Mouse (Mus musculus) activated CD4-positive, CD25-positive, alpha-beta regulatory T cell, adult 4 months (primary cell): Measurements from ENCODE around the gene Dusp2. TPM values are rescaled to one million over a fixed set of nuclear protein-coding genes. Genes with fewer than 3 reads are reported as not detected.

Experiments
- ATAC-seq: one replicate; pipeline ENCODE4 v1.8.0; 2017
- polyA plus RNA-seq, 2 experiments: library from polyadenylated mRNA; unstranded; fragments of 100-300 nt; shearing (Covaris generic); gene quantifications; one replicate each; pipeline ENCODE4 v1.2.1; 2017

The Dusp2 gene
- polyA plus RNA-seq, 2 experiments from 2014 or later: 18.6 to 38.6 TPM

- peak; percentile 51 for ATAC-seq
These were observed 11.5 kb upstream of the Dusp2 start for GRCm38 (mm10) chr2:127324456-127324855.

DNA sequence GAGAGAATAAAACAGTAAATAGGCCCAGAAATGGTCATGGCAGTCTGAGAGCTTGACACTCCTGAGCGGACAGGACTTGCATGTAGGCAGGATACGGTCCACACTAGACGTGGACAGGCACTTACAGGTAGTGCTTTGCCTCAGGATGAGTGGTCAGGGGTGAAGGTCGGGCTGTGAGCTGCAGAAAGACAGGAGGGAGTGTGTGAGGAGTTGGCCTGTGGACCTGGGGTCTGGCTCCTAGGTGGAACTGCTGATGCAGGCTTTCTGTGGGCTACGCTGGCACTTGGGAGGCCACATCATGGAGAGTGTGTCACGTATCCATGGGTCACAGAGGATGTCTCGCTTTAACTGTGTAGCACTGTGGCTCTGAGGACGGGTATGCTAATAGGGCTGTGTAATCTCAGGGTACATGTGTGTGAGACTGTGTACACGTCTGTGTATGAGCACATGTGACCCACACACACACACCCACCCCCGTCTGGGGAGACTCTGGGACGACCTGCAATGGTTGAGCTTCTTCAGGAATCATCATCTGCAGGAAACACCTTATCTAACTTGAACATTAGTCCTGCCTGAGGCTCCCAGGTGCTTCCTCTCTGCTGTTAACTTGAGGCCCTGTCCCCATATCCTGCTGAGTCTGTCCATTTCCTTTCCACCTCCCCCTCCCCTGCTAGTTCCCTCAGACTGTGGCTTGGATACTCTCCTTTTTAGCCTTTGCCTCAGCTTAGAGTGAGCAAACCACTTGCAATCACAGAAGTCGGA, 7.7 kb upstream of the Dusp2 start:
- ATAC-seq: peak; percentile 40

DNA sequence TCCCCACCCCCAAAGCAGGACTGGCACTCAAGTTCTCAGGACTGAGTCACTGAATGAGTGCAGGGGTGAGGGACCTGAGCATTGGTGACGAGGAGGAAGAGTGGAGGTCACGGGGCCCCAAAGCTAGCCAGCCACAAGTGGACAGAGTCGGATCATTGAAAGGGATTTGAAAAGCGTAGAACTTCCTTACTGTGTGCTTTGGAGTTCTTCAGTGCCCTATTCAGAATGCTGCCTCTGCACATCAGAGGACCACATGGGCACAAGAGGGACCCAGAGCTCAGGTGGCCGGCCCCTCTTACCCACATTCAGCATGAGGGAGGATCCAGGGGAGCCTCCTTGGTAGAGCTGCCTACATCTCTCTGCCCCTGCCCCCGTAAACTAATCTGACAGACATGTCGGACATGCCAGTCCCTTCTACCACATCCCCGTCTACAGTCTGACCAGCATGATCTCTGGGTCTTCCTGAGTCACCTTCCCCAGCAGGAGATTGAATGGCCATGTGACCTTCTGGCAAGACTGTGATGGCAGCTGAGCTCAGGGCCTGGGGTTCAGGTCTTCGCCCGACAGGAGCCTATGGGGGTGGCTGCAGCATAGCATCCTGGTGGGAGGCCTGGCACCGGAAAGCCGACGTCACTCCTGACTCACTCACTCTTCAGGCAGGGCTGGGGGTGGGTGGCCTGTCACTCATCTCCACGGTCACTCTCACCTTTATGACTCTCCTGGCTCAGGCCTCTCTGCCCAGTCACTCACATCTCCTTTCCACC, 3.0 kb upstream of the Dusp2 start:
- peak; percentile 31 for ATAC-seq

- peak; percentile 32 for ATAC-seq
These were observed 1.9 kb upstream of the Dusp2 start for GRCm38 (mm10) chr2:127333945-127334603.

DNA sequence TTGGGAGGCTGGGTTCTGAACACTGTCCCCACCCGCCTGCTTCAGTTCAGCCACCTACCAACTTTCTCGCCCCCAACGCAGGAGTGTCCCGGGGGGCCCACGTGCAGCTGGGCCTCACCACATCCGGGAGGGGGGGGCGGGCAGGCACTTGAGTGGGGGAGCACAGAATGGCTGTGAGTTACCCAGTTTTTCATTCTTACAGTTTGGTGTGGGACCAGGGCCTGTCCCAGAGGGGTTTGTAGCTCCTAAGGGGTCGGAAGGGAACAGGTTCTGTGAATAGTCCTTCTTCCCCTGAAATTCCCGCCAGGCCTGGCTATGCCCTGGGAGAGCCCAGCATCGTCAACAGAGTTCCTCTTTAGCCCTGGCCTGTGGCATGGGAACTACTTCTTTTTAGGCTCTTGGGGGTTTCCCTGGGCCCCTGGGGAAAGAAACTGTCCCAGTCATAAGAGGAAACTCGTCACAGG, 849 bp upstream of the Dusp2 start:
- ATAC-seq: peak; percentile 3

DNA sequence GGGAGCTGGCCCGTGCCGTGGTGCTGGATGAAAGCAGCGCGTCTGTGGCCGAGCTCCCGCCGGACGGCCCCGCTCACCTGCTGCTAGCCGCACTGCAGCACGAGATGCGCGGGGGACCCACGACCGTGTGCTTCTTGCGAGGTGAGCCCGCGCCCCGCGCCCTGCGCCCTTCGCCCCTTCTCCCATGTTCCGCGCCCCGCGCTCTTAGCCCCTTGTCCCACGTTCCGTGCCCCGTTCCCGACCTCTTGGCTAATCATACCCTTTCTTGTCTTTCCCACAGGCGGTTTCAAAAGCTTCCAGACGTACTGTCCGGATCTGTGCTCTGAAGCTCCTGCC, 506 bp downstream of the Dusp2 start:
- no peak for ATAC-seq

- no peak for ATAC-seq
These were observed 926 bp downstream of the Dusp2 start for GRCm38 (mm10) chr2:127336885-127337284.

DNA sequence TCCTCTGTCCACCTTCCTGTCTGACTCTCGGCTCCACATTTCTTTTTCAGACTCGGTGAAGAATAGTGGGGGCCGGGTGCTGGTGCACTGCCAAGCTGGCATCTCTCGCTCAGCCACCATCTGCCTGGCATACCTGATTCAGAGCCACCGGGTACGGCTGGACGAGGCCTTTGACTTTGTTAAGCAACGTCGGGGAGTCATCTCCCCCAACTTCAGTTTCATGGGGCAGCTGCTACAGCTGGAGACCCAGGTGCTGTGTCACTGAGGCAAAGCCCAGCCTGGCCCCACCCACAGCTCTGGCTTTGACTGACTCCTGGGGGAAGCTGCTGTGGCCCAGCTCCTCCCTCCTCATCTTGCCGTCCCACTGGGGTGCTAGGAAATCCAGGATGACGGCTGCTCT, 1.6 kb downstream of the Dusp2 start:
- no peak for ATAC-seq

- no peak for ATAC-seq
These were observed 2.1 kb downstream of the Dusp2 start for GRCm38 (mm10) chr2:127338012-127338411.

DNA sequence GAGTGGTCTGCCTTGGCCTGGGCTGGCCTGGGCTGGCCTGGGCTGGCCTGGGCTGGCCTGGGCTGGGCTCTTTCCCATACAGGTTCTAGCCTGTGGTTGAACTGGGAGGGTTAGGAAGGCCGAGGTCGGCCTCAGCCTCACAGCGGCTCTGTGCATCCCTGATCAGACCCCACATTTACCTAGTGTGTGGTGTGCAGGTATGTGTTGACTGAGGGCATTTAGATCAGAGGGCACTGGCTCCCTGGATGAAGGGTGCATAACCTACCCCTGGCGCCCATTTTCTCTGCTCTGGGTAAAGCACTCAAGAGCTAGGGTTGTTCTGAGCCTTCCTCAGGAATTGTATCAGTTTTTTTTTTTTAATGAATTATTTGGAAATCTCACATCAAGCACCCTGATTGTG, 2.5 kb downstream of the Dusp2 start, which contains the start of gene Astl:
Gene Astl, plus strand, starts transcription at position 224 of the 400 bp plus-strand sequence.
- ATAC-seq: no peak

DNA sequence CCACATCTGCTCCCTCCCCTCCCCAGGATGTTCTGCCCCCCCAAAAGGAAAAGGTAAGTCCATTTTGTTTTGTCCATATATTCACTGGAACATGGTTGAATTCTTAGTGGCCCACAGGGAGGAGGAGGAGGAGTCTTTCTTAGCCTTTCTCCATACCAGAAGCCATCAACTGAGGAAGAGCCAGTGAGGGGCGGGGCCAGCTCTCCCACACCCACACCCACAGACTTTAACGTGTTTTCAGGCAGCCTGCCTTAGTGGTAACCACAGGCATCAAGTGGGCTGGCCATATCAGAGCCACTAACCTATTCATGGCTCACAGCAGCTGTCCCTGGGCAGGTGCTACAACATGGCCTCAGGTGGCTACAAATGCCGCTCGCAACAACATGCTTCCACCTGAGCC, 2.9 kb downstream of the Dusp2 start:
- peak; percentile 26 for ATAC-seq

DNA sequence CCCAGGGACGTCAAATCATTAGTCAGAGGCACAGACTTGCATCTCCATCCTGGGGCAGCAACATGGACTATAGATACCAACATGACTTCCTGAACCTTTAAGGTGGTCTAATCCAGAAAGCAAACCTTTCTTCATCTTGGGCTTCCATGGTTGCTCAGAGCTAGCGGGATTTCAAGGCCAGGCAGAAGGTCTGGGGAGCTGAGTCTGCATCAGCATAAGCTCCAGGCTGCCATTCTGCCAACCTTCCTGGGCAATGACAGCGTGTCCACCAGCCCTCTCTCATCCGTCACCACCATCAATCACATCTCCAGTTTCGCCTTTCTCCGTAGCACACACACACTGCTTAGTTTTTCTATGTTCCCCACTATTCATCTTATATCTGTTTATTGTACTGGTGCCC, 3.3 kb downstream of the Dusp2 start:
- ATAC-seq: no peak

GRCm38 (mm10) chr2:127341159-127341558, 5.2 kb downstream of the Dusp2 start:
- ATAC-seq: no peak

GRCm38 (mm10) chr2:127346334-127346733, 10.4 kb downstream of the Dusp2 start:
- ATAC-seq: no peak

- no peak for ATAC-seq
These were observed 11.4 kb downstream of the Dusp2 start for GRCm38 (mm10) chr2:127347147-127347985.

GRCm38 (mm10) chr2:127353881-127354280, 17.9 kb downstream of the Dusp2 start:
- no peak for ATAC-seq

- ATAC-seq: peak; percentile 23
These were observed 26.7 kb downstream of the Dusp2 start, which contains the start of gene Adra2b for GRCm38 (mm10) chr2:127362459-127363281. Adra2b (plus strand) TSS chr2:127363208.

DNA sequence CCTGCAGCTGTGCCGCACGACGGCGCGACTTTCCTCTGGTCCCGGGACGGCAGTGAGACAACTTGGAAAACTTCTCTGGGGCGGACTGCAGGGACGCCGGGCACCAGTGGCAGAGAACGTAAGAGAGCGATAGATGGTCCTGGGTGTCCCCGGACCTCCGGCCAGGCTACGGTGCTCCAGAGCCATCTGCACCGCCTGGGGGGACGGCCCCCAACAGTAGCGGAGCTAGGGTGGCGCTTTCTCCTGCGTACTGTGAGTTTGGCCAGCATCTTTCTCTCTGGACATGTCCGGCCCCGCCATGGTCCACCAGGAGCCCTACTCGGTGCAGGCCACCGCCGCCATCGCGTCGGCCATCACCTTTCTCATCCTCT, 27.3 kb downstream of the Dusp2 start:
- no peak for ATAC-seq

DNA sequence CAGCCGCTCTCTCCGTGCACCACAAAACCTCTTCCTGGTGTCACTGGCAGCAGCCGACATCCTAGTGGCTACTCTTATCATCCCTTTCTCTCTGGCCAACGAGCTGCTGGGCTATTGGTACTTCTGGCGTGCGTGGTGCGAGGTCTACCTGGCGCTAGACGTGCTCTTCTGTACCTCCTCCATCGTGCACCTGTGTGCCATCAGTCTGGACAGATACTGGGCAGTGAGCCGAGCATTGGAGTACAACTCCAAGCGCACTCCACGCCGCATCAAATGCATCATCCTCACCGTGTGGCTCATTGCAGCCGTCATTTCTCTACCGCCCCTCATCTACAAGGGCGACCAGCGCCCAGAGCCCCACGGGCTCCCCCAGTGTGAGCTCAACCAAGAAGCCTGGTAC, 27.7 kb downstream of the Dusp2 start:
- no peak for ATAC-seq

GRCm38 (mm10) chr2:127364452-127364851, 28.5 kb downstream of the Dusp2 start:
- ATAC-seq: no peak

DNA sequence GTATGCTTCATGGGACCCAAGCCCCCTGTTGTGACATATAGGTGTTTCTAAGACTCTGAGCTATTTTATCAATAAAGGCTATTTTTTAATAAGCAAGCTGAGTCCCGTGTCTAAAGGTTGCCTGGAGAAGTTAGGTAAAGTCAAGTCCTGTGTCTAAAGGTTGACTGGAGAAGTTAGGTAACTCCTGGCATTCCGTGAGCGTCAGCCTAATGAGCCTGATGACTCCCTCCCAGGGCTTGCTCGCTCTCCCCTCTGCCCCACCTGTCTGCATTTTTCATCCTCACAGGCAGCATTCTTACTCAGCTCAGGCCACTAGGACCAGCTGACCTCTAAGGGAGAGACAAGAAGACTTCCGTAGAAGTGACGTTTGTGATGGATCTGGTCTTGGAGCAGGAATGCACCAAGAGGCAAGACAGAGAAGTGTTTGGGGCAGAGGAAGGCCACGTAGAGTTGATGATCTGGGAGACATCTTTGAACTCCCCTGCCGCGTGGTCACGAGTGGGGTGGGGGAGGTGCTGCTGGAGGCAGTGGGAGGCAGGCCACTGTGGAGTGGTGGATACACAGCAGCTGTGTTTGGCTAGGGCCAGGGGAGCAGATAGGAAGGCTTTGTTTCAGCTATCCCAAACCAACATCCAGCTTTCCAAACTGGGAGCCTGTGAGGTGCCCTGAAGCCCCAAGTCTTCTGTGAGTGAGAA, 31.3 kb downstream of the Dusp2 start:
- no peak for ATAC-seq
